Mouse (Mus musculus) adrenal gland, adult (tissue): Measurements from ENCODE around the gene Trip12.
A peak's percentile ranks its signal among the peaks of the same experiment; 100 is the strongest.

Source experiments
- DNase-seq, 2 experiments: peaks; one replicate each; pipeline ENCODE4 v3.0.0; 2022 to 2023; ENCODE audit warnings: low spot score in 1 of 2; ENCODE audit not compliant: inconsistent age in 2 of 2

Trip12 gene

DNA sequence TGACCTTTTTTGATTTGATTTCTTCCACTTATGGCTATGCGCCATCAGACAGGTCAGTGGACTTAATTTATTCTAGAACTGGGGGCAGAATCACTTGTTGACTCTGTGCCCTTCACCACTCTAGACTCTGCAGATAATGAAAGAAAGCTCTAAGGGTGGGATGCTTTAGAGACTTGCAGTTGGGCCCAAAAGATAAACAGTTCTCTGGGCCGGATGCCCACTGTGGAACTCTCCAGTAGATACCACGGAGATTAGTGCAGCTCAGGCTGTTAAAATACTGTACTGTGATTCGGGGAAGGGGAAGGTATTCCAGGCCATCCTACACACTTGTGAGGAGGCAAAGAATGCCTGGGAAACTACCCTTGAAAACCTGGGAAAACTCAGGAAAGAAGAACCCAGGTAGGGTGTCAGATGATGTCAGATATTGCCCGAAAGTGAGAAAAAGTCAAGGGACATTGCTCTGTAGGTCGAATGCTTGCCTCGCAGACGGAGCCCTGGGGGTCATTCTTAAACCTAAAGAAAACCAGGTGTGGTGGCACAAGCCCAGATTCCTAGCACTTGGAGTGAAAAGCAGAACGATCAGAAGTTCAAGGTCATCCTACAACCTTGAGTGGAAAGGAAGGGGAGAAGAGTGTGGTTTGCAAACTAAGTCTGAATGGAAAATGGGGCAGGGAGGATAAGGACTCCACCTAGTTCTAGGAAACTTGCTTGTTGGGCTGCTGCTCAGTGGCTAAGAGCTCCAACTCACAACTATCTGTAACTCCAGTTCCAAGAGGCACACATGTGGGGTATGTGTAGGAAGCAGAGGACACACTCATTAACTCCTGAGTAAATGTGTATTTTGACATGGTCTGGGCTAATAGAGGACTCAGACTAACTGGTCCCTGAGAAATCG is 20.3 kb upstream of the Trip12 start:
- no peak for DNase-seq

DNA sequence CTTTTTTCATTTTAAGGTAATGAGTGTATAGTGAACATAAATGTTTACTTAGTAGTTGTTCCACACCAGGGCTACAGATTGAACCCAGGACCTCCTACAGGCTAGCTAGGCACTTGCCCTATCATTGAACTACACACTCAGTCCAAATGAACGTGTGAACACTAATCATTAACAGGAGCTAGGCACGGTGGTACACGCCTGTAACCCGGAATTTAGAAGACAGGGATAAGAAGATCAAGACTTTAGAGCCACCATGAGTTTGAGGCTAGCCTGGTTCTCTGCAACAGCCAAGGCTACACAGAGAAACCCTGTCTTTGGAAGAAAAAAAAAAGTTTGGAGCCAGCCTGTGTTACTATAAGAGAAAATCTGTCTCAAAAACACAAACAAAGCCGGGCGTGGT is 19.3 kb upstream of the Trip12 start:
- DNase-seq = no peak

GRCm38 (mm10) chr1:84855756-84856155 is 15.4 kb upstream of the Trip12 start:
- DNase-seq = no peak

DNA sequence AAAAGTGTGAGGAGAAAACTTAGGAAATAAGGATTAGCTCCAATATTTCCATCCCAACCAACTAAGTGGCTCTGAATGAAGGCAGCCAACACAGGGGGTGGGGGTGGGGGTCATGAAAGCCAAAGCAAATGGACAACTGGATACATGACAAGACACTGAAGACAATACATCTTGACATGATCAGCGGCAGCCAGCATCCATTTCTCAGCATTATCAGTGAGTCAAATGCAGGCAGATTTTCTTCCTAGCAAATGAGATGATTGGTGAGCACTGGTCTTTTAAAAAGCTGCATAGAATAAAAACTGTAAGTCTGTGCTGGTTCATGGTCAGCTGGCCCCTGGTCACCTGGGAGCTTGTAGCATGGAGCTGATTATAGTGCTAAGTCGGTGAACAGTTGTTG is 14.7 kb upstream of the Trip12 start:
- no peak for DNase-seq

- no peak for DNase-seq
These were observed 13.4 kb upstream of the Trip12 start for GRCm38 (mm10) chr1:84853721-84854120.

GRCm38 (mm10) chr1:84851512-84852235 is 11.4 kb upstream of the Trip12 start:
- DNase-seq = no peak

GRCm38 (mm10) chr1:84850471-84850870 is 10.2 kb upstream of the Trip12 start:
- DNase-seq = no peak

DNA sequence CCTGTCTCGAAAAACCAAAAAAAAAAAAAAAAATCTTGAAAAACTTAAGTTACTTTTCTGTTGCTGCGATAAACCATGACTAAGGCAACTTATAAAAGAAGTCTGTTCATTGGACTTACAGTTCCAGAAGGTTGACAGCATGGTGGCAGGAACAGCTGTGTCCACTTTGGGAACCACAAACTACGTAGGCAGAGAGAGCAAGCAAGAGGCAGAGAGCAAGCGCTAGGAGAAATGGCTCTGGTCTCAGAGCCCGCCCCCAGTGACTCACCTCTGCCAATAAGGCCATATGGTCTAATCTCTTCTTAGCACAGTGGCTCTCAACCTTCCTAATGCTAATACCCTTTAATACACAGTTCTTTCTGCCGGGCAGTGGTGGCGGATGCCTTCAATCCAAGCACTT is 9.5 kb upstream of the Trip12 start:
- no peak for DNase-seq

DNA sequence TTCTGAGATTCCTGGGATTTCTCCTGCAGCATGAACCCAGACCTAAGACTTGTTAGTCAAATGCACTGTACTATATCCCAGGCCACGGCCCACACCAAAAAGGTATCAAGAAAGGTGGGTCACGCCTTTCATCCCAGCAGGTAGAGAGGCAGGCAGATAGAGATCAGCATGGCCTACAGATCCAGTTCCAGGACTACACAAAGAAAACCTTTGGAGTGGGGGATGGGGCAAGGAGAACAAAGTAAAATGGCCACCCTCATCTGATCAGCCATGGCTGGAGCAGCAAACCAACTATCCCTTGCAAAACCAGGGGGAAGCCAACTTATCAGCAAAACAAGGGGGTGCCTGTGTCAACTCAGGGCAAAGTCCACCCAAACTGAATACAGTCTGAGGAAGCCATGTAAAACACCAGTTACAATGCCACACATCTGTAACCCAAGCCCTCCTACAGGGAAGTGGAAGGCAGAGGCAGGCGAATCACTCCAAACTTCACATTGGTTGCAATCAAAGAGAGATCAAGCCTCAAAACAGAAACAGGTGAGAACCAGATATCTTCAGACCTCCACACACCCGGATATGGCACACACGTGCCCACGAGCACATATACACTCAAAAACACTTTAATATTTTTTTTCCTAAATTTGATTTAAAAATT is 8.6 kb upstream of the Trip12 start:
- no peak for DNase-seq

DNA sequence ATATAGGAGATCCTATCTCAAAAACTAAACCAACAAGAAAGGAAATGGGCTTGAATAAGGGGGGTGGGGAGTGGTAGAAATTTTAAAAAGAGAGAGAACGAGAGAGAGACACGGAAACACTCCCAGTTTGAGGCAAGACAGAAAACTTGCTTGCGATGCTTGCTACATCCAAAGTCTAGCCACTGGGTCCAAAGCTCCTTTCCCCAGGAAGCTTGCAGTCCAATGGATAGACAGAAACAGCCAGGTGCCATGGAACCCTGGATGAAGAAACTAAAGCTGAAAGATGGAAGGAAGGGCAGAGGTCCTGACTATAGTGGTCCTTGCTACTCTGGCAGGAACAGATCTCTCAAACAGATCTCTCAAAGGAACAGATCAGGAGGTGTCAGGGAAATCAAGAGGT is 8.0 kb upstream of the Trip12 start:
- no peak for DNase-seq

- DNase-seq = no peak
These were observed 7.4 kb upstream of the Trip12 start for GRCm38 (mm10) chr1:84847698-84848097.

- no peak for DNase-seq
These were observed 3.0 kb upstream of the Trip12 start for GRCm38 (mm10) chr1:84843366-84843765.

DNA sequence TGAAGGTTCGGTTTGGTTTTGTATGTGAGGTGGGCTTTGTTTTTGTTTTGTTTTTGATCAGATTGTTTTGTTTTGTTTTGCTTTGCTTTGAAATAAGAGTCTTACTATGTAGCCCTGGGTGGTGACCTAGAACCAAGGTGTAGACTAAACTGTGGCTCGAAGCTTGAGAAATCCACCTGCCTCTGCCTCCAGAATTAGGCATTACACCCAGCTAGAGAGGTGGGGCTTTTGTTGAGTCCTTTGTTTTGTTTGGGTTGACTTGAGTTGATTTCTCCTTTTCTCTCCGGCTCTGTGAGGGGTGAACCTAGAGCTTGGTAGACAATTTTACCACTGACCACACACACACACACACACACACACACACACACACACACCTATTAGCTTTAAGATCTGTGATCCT is 745 bp upstream of the Trip12 start:
- no peak for DNase-seq

DNA sequence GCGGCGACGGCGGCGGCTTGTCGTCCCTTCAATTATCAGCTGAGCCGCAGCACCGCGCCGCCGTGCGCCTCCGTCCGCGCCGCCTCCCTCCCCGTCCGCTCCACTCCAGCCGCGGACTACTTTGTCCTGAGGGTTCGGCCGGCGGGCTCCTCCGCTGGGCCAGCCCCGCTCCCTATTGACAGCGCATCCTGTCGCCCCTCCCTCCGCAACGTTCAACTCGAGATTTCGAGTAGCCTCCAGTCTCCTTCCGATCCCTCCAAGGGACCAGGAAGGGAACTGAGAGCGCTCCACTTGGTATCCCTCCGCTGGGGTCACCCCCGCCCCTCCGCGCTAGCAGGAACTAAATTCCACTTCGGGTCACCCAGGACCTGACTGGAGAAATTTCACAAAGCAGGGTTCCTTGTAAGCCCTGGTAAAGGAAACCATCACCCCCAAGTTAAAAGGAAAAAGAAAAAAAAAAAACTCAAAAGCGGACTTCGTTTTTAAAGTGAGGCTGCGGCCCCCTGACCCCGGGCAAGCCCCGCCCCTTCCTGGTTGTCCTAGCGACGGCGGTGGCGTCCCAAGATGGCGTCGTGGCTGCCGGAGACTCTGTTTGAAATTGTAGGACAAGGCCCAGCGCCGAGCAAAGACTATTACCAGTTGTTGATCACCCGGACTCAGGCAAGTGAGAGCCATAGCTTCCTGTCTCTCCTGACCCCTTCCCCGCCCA is 853 bp downstream of the Trip12 start, which contains the start of gene Fbxo36:
Fbxo36 (plus strand) TSS at position 533 of the 709 bp plus-strand sequence.
- peak; percentile 95 to 99 for DNase-seq

GRCm38 (mm10) chr1:84838621-84839151 is 1.6 kb downstream of the Trip12 start:
- peak; percentile 80 to 90 for DNase-seq

DNA sequence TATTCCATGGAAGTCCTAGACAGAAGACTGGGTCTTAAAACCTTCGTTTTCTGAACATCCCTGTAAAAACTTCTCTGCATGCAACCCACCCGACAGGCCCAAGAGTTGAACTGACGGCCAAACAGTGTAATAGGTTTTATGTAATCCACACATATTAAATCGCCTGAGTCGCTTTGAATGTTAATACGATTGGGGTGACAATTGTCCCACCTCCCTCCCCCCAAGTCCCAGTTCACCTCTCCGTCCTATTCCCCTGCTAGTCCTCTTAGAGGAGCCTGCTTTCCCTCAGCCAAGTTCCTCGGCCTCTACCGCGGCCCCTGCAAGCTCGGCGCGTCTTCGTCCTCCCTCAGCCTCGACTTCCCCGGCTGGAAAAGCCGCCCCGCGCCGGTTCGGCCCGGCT is 2.2 kb downstream of the Trip12 start:
- peak in 1 of 2 experiments; percentile 77 for DNase-seq

DNA sequence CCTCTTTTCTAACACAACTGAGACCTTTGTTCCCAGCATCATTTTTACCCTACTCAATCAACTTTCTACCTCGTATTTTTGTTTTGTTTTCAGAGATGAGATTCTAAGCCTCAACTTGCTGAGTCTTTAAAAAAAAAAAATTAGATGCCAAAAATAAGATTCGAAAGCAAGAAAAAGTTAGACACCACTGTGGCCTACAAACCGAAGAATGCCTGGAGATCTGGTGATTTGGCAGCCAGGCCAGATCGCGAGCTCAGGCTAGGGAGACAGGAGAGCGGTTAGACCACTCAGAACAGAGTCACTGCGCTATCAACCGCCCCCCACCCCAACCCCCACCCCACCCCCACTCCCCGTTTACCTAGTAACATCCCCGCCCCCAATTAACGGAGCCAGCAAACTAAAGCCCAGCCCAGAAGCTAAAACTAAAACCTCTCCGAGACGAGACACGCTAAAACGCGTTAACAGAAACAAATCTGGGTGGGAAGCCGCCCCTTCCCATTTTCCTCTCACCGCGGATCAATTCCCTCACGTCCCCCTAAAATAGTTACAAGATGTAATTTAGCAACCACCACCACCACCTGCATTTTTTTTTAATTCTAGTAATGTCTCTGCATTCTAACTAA is 2.7 kb downstream of the Trip12 start:
- peak; percentile 15 to 57 for DNase-seq

DNA sequence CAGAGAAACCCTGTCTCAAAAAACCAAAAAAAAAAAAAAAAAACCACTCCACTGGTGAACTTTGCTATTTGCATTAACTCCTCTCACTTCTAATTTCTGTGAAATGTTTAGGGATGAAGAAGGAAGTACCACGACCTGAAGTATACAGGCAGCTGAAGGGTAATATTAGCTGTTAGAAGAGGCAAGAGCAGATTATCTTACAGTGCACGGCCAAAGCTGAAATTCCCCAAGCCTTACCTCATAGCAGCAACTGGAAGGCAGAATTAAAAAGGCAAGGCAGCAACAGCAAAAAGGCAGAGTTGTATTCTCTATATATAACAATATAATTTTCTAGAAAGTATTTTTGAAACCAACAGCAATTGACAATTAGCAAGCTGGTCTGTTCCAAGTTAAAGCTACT is 15.2 kb downstream of the Trip12 start:
- no peak for DNase-seq

DNA sequence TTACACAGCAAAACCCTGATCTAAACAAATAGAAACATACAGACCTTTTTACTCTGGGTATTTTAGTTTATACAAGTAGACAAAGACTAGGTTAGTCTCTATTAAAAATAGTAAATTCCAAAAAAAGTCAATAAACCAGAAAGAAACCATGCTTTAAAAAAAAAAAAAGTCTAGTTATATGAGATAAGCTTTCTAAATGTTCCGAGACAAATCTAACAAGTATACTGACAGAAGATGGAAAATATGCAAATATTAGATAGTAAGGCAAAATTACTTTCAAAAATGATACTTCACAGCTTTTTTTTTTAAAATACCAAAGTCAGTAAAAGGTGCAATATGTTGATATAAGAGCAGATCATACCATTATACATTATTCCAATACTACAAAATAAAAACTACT is 22.7 kb downstream of the Trip12 start:
- no peak for DNase-seq

DNA sequence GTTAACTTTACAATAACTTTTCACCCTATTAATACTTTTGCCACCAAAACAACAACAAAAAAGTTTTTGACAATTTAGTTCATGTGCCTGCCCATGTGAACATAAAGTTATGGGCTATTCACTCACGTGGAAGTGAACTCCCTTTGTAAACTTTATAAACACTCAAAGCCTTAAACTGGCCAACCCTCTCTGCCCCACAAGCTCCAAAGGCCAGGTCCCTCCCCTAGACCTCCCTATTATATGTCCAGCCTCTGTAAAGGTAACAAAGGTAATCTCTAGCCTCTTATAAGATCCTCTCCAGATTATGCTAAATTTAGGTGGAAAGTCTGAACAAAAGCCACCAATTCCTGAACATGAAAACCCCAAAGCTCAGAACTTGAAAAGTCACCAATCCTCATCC is 36.5 kb downstream of the Trip12 start:
- no peak for DNase-seq
